Mouse (Mus musculus): ENCODE data around the gene Cdca7. TPM values are rescaled to one million over a fixed set of nuclear protein-coding genes. Genes with fewer than 3 reads are reported as not detected.

Gene Cdca7
- polyA plus RNA-seq, 1 experiment from 2014 or later, result 157 TPM

GRCm38 (mm10) chr2:72467604-72468003, 8.4 kb upstream of the Cdca7 start:
- ATAC-seq (ENCODE audit: borderline replicate concordance, extremely low read depth, low FRiP score, low TSS enrichment), result no peak
- Histone ChIP-seq H3K4me3 (no peak overlapping the region), H3K27ac (no peak overlapping the region), H3K36me3 (no peaks in the 10 kb centered on the region), H3K4me1 (peaks cover 12% of the 10 kb centered on the region), H3K27me3 (no peaks in the 10 kb centered on the region), H3K4me2 (no peak overlapping the region), H3K9ac (no peak overlapping the region), H3K9me3 (no peaks in the 10 kb centered on the region)
- 50% methylated on average over 1 of the region's 1 CpGs for WGBS

DNA sequence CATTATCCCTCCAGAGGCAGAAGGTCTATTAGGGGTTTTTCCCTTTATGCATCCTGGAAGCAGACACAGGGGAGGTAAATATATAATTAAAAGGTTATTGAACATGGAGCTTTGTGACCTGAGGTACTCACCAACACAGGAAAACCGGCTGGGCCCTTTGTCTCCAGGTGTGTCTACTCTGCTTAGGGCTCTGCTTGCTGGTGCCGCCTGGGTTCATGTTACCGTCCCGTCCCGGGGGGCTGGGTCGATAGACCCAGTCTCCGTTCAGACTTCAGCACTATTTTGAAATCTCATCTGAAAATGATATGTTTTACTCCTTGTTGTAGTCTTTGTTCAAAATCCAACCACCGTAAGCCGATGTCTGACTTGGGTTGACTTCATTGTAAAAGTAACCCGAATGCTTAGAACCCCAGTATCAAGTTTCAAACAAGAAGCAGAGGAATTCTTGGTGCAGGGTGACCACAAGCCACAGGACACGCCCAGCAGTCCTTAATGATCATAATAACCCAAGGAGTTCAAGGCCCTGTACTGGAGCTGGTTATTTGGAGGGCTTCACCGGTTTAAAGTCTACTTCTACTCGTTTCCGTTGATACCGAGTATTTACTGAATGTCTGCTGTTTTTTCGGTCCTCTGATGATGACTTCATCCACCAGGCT, 4.4 kb upstream of the Cdca7 start:
- ATAC-seq (ENCODE audit: borderline replicate concordance, extremely low read depth, low FRiP score, low TSS enrichment), result no peak
- Histone ChIP-seq H3K4me2 (no peak overlapping the region), H3K36me3 (no peaks in the 10 kb centered on the region), H3K27me3 (no peaks in the 10 kb centered on the region), H3K9ac (no peak overlapping the region), H3K9me3 (no peaks in the 10 kb centered on the region), H3K27ac (no peak overlapping the region), H3K4me1 (peaks cover 18% of the 10 kb centered on the region), H3K4me3 (no peak overlapping the region)
- 61% methylated on average over 16 of the region's 16 CpGs for WGBS

GRCm38 (mm10) chr2:72474531-72475287, 1.2 kb upstream of the Cdca7 start:
- no peak overlapping the region for H3K9ac ChIP-seq
- 43% methylated on average over 7 of the region's 7 CpGs for WGBS
- no peak for ATAC-seq (ENCODE audit: borderline replicate concordance, extremely low read depth, low FRiP score, low TSS enrichment)
- peak overlapping the region; percentile 70 for H3K4me2 ChIP-seq
- H3K27ac ChIP-seq, result peak overlapping the region; percentile 13; the same call in 1 of the 2 replicates
- peaks cover 27% of the 10 kb centered on the region for H3K4me1 ChIP-seq
- H3K9me3 ChIP-seq, result no peaks in the 10 kb centered on the region
- no peaks in the 10 kb centered on the region for H3K27me3 ChIP-seq
- peaks cover 6% of the 10 kb centered on the region for H3K36me3 ChIP-seq
- no peak overlapping the region for H3K4me3 ChIP-seq

GRCm38 (mm10) chr2:72475423-72475796, 549 bp upstream of the Cdca7 start:
- whole genome bisulfite sequencing, result under 1% methylated on average over 7 of the region's 7 CpGs
- Histone ChIP-seq H3K4me3 (peak overlapping the region; percentile 69), H3K4me2 (peak overlapping the region; percentile 70), H3K27me3 (no peaks in the 10 kb centered on the region), H3K27ac (peak overlapping the region; percentile 89), H3K9me3 (no peaks in the 10 kb centered on the region), H3K4me1 (peaks cover 33% of the 10 kb centered on the region), H3K9ac (peak overlapping the region; percentile 64), H3K36me3 (peaks cover 13% of the 10 kb centered on the region)
- no peak; the same call in 1 of the 2 replicates for ATAC-seq (ENCODE audit: borderline replicate concordance, extremely low read depth, low FRiP score, low TSS enrichment)

DNA sequence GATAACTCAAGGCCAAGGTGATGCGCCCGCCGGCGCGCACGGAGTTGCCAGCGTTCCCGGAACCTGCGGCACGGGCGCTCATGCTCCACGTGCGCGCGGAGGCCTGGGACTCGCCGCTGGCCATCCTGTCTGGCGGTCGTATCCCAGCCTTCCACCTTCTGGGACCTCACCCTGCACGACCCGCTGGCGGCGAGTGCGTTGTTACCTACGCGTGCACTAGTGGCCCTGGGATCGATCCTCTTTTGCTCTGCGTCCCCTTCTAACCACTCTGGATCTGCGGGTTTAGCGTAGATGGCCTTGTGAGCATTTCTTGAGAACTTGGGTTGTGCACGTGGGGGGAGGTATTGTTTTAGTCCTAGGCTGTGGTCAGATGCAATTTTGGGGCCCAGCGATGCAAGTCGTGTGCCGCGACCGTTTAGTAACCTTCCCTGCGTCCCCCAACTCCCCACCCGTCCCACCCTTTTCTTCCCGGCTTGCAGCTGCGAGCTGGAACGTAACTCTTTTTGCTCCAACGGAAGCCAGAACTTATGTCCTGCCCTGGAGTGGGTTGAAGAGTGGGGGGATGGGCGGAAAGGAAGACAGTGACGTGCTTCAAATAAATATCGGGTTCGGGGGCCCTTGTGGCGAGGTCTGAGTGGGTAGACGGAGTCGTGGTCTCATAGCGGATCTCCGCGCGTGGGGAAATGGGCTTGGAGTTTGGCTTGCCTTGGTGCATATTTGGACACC, 690 bp downstream of the Cdca7 start:
- Histone ChIP-seq H3K27ac (peak overlapping the region; percentile 89), H3K27me3 (no peaks in the 10 kb centered on the region), H3K4me2 (peak overlapping the region; percentile 70), H3K36me3 (peaks cover 25% of the 10 kb centered on the region), H3K9me3 (no peaks in the 10 kb centered on the region), H3K4me1 (peaks cover 33% of the 10 kb centered on the region), H3K9ac (peak overlapping the region; percentile 64), H3K4me3 (peak overlapping the region; percentile 69)
- peak; percentile 50; the same call in 1 of the 2 replicates for ATAC-seq (ENCODE audit: borderline replicate concordance, extremely low read depth, low FRiP score, low TSS enrichment)
- WGBS, result under 1% methylated on average over 53 of the region's 53 CpGs

DNA sequence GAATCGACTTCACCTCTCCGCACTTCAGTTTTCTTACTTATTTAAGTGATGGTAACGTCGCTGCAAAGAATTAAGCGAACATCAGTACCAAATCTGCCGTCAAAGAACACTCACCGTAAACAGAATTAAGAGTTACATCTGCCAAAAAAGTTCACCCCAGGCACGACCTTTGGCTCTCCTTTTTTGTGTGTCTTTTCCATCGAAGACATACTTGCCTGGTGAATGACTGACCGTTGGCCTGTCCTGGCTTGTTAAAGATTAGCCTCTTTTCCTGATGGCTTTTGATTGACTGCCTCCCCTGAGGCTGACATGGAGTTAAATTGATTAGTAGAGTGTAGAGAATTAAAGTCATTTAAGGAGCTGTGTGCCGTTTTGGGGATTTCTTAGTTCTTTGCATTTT, 1.3 kb downstream of the Cdca7 start:
- Histone ChIP-seq H3K4me1 (peaks cover 33% of the 10 kb centered on the region), H3K36me3 (peaks cover 31% of the 10 kb centered on the region), H3K9me3 (no peaks in the 10 kb centered on the region), H3K9ac (peak overlapping the region; percentile 64), H3K4me2 (peak overlapping the region; percentile 70), H3K27ac (no peak overlapping the region), H3K27me3 (no peaks in the 10 kb centered on the region), H3K4me3 (peak overlapping the region; percentile 69)
- WGBS, result under 1% methylated on average over 11 of the region's 11 CpGs
- ATAC-seq (ENCODE audit: borderline replicate concordance, extremely low read depth, low FRiP score, low TSS enrichment), result no peak

- no peak overlapping the region for H3K9ac ChIP-seq
- ATAC-seq (ENCODE audit: borderline replicate concordance, extremely low read depth, low FRiP score, low TSS enrichment), result no peak
- peaks cover 33% of the 10 kb centered on the region for H3K4me1 ChIP-seq
- WGBS, result 76% methylated on average over 4 of the region's 4 CpGs
- peaks cover 40% of the 10 kb centered on the region for H3K36me3 ChIP-seq
- peak overlapping the region; percentile 70 for H3K4me2 ChIP-seq
- no peak overlapping the region for H3K27ac ChIP-seq
- peak overlapping the region; percentile 69 for H3K4me3 ChIP-seq
- no peaks in the 10 kb centered on the region for H3K27me3 ChIP-seq
- H3K9me3 ChIP-seq, result no peaks in the 10 kb centered on the region
Observed at GRCm38 (mm10) chr2:72478176-72478575, 2.2 kb downstream of the Cdca7 start.

GRCm38 (mm10) chr2:72478921-72479320, 3.0 kb downstream of the Cdca7 start:
- peaks cover 33% of the 10 kb centered on the region for H3K4me1 ChIP-seq
- H3K4me2 ChIP-seq, result peak overlapping the region; percentile 70; the same call in 1 of the 2 replicates
- no peaks in the 10 kb centered on the region for H3K27me3 ChIP-seq
- H3K9ac ChIP-seq, result no peak overlapping the region
- no peaks in the 10 kb centered on the region for H3K9me3 ChIP-seq
- WGBS, result 76% methylated on average over 13 of the region's 13 CpGs
- peaks cover 48% of the 10 kb centered on the region for H3K36me3 ChIP-seq
- H3K4me3 ChIP-seq, result no peak overlapping the region
- no peak for ATAC-seq (ENCODE audit: borderline replicate concordance, extremely low read depth, low FRiP score, low TSS enrichment)
- H3K27ac ChIP-seq, result no peak overlapping the region

GRCm38 (mm10) chr2:72479818-72480217, 3.9 kb downstream of the Cdca7 start:
- WGBS, result 84% methylated on average over 9 of the region's 9 CpGs
- Histone ChIP-seq H3K9me3 (no peaks in the 10 kb centered on the region), H3K36me3 (peaks cover 56% of the 10 kb centered on the region), H3K27me3 (no peaks in the 10 kb centered on the region), H3K4me2 (no peak overlapping the region), H3K27ac (no peak overlapping the region), H3K4me3 (no peak overlapping the region), H3K4me1 (peaks cover 29% of the 10 kb centered on the region), H3K9ac (no peak overlapping the region)
- no peak for ATAC-seq (ENCODE audit: borderline replicate concordance, extremely low read depth, low FRiP score, low TSS enrichment)

DNA sequence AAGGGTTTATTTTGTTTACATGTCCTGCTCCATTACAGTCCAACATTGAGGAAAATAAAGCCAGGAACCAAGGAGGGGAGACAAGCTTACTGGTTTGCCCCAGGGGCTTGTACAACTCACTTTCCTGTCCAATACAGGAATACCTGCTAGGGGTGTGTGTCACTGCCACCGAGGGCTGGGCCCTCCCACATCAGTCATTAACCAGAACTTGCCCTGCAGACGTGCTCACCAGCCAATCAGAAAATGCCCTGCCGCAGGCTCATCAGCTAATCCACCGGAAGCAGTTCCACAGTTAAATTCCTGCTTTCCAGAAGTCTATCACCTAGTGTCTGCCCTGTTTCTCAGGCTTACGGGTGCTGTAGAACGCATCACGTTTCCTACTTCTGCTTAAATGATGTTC, 15.7 kb downstream of the Cdca7 start:
- no peak overlapping the region for H3K4me2 ChIP-seq
- no peaks in the 10 kb centered on the region for H3K27me3 ChIP-seq
- no peak overlapping the region for H3K4me3 ChIP-seq
- no peaks in the 10 kb centered on the region for H3K9me3 ChIP-seq
- 46% methylated on average over 7 of the region's 7 CpGs for WGBS
- H3K4me1 ChIP-seq, result 0 out of 2 replicates have a peak, but pooled peaks cover 4% of the 10 kb centered on the region
- H3K9ac ChIP-seq, result no peak overlapping the region
- ATAC-seq (ENCODE audit: borderline replicate concordance, extremely low read depth, low FRiP score, low TSS enrichment), result no peak
- 0 out of 2 replicates have a peak, but pooled peaks cover 5% of the 10 kb centered on the region for H3K36me3 ChIP-seq
- no peak overlapping the region for H3K27ac ChIP-seq

- H3K9me3 ChIP-seq, result no peaks in the 10 kb centered on the region
- ATAC-seq (ENCODE audit: borderline replicate concordance, extremely low read depth, low FRiP score, low TSS enrichment), result no peak
- H3K4me2 ChIP-seq, result peak overlapping the region; percentile 31
- H3K27ac ChIP-seq, result no peak overlapping the region
- H3K4me1 ChIP-seq, result 0 out of 2 replicates have a peak, but pooled peaks cover 4% of the 10 kb centered on the region
- 30% methylated on average over 14 of the region's 14 CpGs for WGBS
- no peak overlapping the region for H3K9ac ChIP-seq
- 0 out of 2 replicates have a peak, but pooled peaks cover 3% of the 10 kb centered on the region for H3K27me3 ChIP-seq
- H3K4me3 ChIP-seq, result no peak overlapping the region
- H3K36me3 ChIP-seq, result no peaks in the 10 kb centered on the region
Observed at GRCm38 (mm10) chr2:72493039-72493438, 17.1 kb downstream of the Cdca7 start.

All from lung, embryonic 15.5 days (tissue).